Mouse (Mus musculus) small intestine, adult 2 months (tissue): ENCODE data around the gene Rnf44.

ENCODE experiments used
- CTCF ChIP-seq: fragments of 200-500 bp; IDR thresholded peaks from 2 replicates; pipeline ENCODE4 v1.5.1; 2012; ENCODE audit warnings: low read depth, mild to moderate bottlenecking, control low read depth, inconsistent platforms, low read length, moderate library complexity, mixed read lengths; ENCODE audit not compliant: insufficient replicate concordance, insufficient read length; ENCODE audit errors: extremely low read depth
- POLR2A ChIP-seq: fragments of 200-500 bp; IDR thresholded peaks from 2 replicates; pipeline ENCODE4 v1.6.1; 2012; ENCODE audit warnings: low read depth, mild to moderate bottlenecking, control low read depth, inconsistent platforms, low read length, moderate library complexity

GRCm38 (mm10) chr13:54670491-54670890 is 23.2 kb downstream of the Rnf44 start:
- TF ChIP-seq CTCF, result no peak
- no peak for TF ChIP-seq POLR2A
